Mouse (Mus musculus) testis, adult 10 weeks (tissue): ENCODE results near the gene Lzts3. TPM values are rescaled to one million over a fixed set of nuclear protein-coding genes. Genes with fewer than 3 reads are reported as not detected.

Source experiments
- polyA plus RNA-seq: library from polyadenylated mRNA; stranded (reverse); fragments of 350-450 nt; fragmentation: Illumina TruSeq; extraction: RNeasy Lipid Tissue Mini Kit (QIAGEN cat#74804); gene quantifications from one replicate; pipeline ENCODE4 v1.2.3, GENCODE M21; 2014; ENCODE audit warnings: low read depth, low replicate concordance

Lzts3 gene
- polyA plus RNA-seq: 0.46 TPM

GRCm38 (mm10) chr2:130642684-130643369 lies at the start of gene Lzts3:
Gene Lzts3, minus strand, starts transcription at chr2:130642803.

GRCm38 (mm10) chr2:130667559-130667958 lies 25.0 kb upstream of the Lzts3 start, which contains the start of gene Itpa:
Gene Itpa, plus strand, starts transcription at chr2:130667610.

GRCm38 (mm10) chr2:130664102-130664701 lies 21.6 kb upstream of the Lzts3 start, which contains the start of gene Ddrgk1:
Gene Ddrgk1, minus strand, starts transcription at chr2:130664659.

GRCm38 (mm10) chr2:130629839-130630203 lies 12.8 kb downstream of the Lzts3 start, which contains the start of the genes Fastkd5 and Ubox5:
Gene Fastkd5, minus strand, starts transcription at chr2:130630027.
Gene Ubox5, minus strand, starts transcription at chr2:130630038.

Other genes with a start within 250 kb of the Lzts3 start
- 3.3 TPM for gene Cpxm1, start 245.2 kb downstream of the Lzts3 start, polyA plus RNA-seq
- 6.7 TPM for gene Gm28372, start 237.6 kb downstream of the Lzts3 start, polyA plus RNA-seq
- gene 1700020A23Rik, start 237.5 kb downstream of the Lzts3 start, polyA plus RNA-seq: 9.1 TPM
- not detected for gene Tmem239, start 236.3 kb downstream of the Lzts3 start, polyA plus RNA-seq
- gene Vps16, start 218.5 kb downstream of the Lzts3 start, polyA plus RNA-seq: 16.8 TPM
- gene Pced1a, start 218.1 kb downstream of the Lzts3 start, polyA plus RNA-seq: 8.1 TPM
- gene Ptpra, start 192.5 kb downstream of the Lzts3 start, polyA plus RNA-seq: 33.4 TPM
- gene Mrps26, start 79.1 kb downstream of the Lzts3 start, polyA plus RNA-seq: 1.1 TPM
- not detected for gene Oxt, start 66.6 kb downstream of the Lzts3 start, polyA plus RNA-seq
- not detected for gene Avp, start 60.2 kb downstream of the Lzts3 start, polyA plus RNA-seq
- 7.6 TPM for gene Fastkd5, start 12.8 kb downstream of the Lzts3 start, polyA plus RNA-seq
- gene Ubox5, start 12.8 kb downstream of the Lzts3 start, polyA plus RNA-seq: 7.4 TPM
- gene Ddrgk1, start 21.9 kb upstream of the Lzts3 start, polyA plus RNA-seq: 6.2 TPM
- 26.3 TPM for gene Itpa, start 24.8 kb upstream of the Lzts3 start, polyA plus RNA-seq
- 0.17 TPM for gene Slc4a11, start 54.7 kb upstream of the Lzts3 start, polyA plus RNA-seq